Mouse (Mus musculus) neural tube, embryonic 10.5 days (tissue): Measurements from ENCODE around the gene Wif1.
A peak's percentile ranks its signal among the peaks of the same experiment; 100 is the strongest.

Source experiments
- DNase-seq: peaks from one replicate; pipeline ENCODE4 v3.0.0-alpha.2; 2017; ENCODE audit warnings: low spot score; ENCODE audit errors: extremely low spot score

Gene Wif1

GRCm38 (mm10) chr10:121068003-121068402, 34.2 kb downstream of the Wif1 start:
- DNase-seq = no peak

DNA sequence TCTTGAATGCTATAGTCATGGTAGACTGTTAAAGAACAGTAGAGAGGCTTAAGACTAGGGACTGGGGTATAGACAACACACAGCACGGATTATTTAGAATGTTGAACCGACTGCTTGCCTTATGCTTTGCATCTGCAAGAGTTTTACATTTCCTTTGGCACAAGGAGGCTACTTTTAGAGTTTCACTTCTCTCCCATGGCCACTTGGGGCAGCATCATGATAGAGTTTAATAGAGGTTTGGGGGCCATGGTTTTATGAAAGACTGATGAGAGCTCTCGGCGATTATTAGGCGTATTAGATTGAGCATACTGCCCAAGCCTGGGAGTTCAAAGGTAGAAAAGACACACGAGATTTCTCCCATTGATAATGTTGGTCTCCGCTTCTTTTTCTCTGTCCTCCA, 37.0 kb downstream of the Wif1 start:
- no peak for DNase-seq

DNA sequence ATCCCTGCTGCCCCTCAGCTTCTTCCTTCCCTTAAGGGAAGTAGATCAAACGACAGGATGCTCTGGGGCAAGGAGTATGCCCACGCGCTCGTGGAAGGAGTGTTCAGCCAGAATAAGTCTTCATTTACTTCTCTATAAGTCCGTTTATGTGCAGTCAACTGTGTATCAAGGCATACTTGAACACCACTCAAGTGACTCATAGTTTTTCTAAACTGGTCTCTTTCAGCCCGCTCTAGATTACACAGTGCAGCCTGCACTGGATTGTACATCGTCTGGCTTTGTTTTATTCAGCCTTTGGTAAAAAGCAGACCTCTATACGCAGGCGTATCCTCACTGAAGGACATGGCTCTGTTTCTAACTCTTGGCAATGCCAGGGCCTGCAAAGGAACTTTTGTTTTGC, 46.7 kb downstream of the Wif1 start:
- DNase-seq = no peak

DNA sequence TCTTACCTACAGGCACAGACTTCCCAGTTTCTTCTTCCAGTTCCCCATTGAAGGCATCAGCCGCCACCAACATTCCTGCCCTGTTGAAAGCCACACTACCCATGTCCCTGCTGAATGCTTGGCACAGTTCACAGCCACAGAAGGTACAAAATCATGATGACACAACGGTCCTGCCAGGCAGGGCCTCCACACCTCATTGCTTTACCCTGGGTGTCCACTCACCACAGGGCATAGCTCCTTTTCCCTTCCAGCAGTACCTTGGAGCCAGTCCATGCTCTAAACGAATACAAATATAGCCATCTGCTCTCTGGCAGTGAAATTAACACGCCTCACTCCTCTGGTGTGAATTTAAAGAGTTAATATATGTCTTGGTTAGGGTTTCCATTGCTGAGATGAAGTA, 49.1 kb downstream of the Wif1 start:
- DNase-seq = no peak

GRCm38 (mm10) chr10:121083512-121083911, 49.8 kb downstream of the Wif1 start:
- DNase-seq = no peak

GRCm38 (mm10) chr10:121088679-121089078, 54.9 kb downstream of the Wif1 start:
- no peak for DNase-seq

GRCm38 (mm10) chr10:121089312-121089711, 55.6 kb downstream of the Wif1 start:
- DNase-seq = no peak

GRCm38 (mm10) chr10:121090006-121090405, 56.2 kb downstream of the Wif1 start:
- DNase-seq = no peak

DNA sequence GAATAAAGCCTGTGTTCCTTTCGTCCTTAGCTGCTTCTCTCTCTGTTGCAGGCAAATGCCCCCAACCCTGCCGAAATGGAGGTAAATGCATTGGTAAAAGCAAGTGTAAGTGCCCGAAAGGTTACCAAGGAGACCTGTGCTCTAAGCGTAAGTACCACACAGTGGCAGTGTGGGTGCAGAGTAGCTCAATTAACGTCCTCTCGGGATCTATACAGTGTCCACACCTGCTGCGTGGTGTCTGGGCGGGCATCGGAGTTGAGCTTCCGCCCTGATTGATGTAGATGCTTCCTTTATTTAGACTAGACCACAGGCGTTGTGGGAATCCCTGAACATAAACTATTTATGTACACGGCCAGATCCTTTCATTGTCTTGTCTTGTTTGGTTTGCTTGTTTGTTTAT, 62.2 kb downstream of the Wif1 start:
- no peak for DNase-seq

GRCm38 (mm10) chr10:121098263-121098662, 64.5 kb downstream of the Wif1 start:
- DNase-seq = no peak

- DNase-seq = peak; percentile 33
Observed at GRCm38 (mm10) chr10:121099658-121100057, 65.9 kb downstream of the Wif1 start.

GRCm38 (mm10) chr10:121116115-121116514, 82.4 kb downstream of the Wif1 start:
- DNase-seq = no peak

DNA sequence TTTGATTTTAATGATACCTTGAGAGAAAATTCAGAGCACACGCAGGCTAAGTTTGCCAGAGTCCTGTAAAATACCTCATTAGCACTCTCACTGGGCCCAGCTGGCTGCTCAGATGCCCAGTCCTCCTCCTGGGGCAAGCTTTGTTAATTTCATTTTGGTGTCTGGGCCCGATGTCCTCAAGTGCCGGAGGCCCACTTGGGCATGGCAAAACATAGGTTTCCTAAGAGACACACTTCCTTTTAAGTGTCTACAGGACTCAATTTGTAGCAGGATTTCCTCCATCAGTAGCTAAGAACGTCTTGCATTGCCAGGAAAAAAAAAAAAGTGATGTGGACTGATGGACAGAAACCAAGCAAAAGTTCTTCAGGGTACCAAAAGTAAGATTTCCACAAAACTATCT, 82.9 kb downstream of the Wif1 start:
- DNase-seq = no peak

GRCm38 (mm10) chr10:121120751-121121150, 87.0 kb downstream of the Wif1 start:
- no peak for DNase-seq

- no peak for DNase-seq
Observed at GRCm38 (mm10) chr10:121124481-121124880, 90.7 kb downstream of the Wif1 start.

DNA sequence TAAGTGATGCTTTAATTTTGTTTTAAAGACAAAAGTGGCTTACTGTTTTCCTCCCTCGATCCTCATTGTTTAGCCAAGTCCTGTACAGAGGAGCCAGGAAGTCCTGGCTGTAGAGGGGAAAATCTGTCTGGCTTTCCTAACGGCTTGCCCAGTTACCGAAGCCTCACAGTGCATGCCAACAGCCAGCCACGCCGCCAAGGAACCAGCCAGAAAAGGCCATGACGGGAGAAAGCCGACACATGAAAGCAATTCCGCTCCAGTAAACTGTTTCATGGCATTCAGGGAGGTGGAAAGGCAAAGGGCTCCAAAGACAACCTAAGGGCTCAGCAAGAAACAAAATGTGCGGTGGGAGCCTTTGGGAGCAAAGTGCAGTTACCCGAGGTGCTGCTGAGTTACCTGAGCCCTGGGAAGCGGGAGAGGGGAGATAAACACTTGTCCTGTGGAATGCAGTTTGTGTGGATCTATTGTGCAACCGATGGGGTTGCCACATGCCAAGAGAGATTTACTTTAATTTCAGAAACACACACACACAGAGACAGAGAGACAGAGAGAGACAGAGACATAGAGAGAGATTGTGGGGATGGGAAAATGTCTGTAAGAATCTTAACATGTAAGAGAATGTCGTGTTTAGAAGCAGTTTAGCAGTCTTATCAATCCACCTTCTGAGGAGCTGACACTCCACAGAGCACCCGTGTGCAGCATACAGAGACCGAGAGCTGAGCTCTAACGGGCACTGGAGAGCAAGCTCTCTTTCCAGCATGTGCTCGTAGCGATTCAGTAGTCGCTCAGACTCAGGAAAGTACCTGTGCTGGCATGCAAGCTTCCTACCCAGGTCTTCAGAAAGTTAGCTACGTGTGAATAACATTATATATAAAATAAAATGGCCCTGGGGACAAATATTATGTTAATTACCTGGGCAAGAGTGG, 95.5 kb downstream of the Wif1 start:
- DNase-seq = no peak
